Mouse (Mus musculus) forebrain, embryonic 15.5 days (tissue): ENCODE measurements at regions not wholly inside any gene's neighbourhood (a gene's known extent, or its start where the extent isn't known, plus 50 kb on each side); places are given as distances from the start of the nearest gene placed in this dataset.
A peak's percentile ranks its signal among the peaks of the same experiment; 100 is the strongest.
"Not testable (repeated sequence)": the region's sequence is repeated elsewhere in the genome, so short reads cannot be mapped to it uniquely, and the experiment has no call there.

Experiments used
- ATAC-seq: fragments of 200-750 bp; cut with Nextera tagmentation; replicated peaks from 2 replicates; pipeline ENCODE4 v1.8.0; 2017; ENCODE audit warnings: mild to moderate bottlenecking, moderate TSS enrichment, moderate library complexity
- H3K27ac ChIP-seq: fragments of 300-500 bp; sonication (generic); replicated peaks from 2 replicates; pipeline ENCODE4 v1.5.1; 2015; ENCODE audit warnings: mild to moderate bottlenecking, inconsistent platforms
- H3K27me3 ChIP-seq: fragments of 300-500 bp; sonication (generic); 2 replicates; pipeline ENCODE4 v1.6.1; 2015; ENCODE audit warnings: inconsistent platforms
- H3K36me3 ChIP-seq: fragments of 300-500 bp; sonication (generic); 2 replicates; pipeline ENCODE4 v1.6.1; 2015; ENCODE audit warnings: mild to moderate bottlenecking, inconsistent platforms
- H3K4me1 ChIP-seq: fragments of 300-500 bp; sonication (generic); 2 replicates; pipeline ENCODE4 v1.6.1; 2015; ENCODE audit warnings: inconsistent platforms
- H3K4me2 ChIP-seq: fragments of 300-500 bp; sonication (generic); replicated peaks from 2 replicates; pipeline ENCODE4 v1.6.1; 2015; ENCODE audit warnings: mild to moderate bottlenecking, inconsistent platforms
- H3K4me3 ChIP-seq: fragments of 300-500 bp; sonication (generic); 2 replicates; pipeline ENCODE4 v1.5.1; 2015; ENCODE audit warnings: mild to moderate bottlenecking, inconsistent platforms
- H3K9ac ChIP-seq: fragments of 300-500 bp; sonication (generic); replicated peaks from 2 replicates; pipeline ENCODE4 v1.6.1; 2015; ENCODE audit warnings: mild to moderate bottlenecking, inconsistent platforms
- H3K9me3 ChIP-seq: fragments of 300-500 bp; sonication (generic); 2 replicates; pipeline ENCODE4 v1.6.1; 2016; ENCODE audit warnings: inconsistent platforms
- WGBS: fragments of 180-500 bp; shearing (Covaris S2); methylation state at CpG from one replicate; pipeline ENCODE4 v1.1.7; 2015; ENCODE audit warnings: mixed read lengths; 5-methylcytosine and 5-hydroxymethylcytosine counted together

GRCm38 (mm10) chr13:115751271-115751670 lies 558.2 kb downstream of the Isl1 start:
- no peak for ATAC-seq
- WGBS: 88% methylated on average over 7 of the region's 7 CpGs
- Histone ChIP-seq H3K4me1 (no peaks in the 10 kb centered on the region), H3K9me3 (no peaks in the 10 kb centered on the region), H3K27me3 (no peaks in the 10 kb centered on the region), H3K4me2 (no peak overlapping the region), H3K27ac (no peak overlapping the region), H3K9ac (no peak overlapping the region), H3K4me3 (no peak overlapping the region), H3K36me3 (no peaks in the 10 kb centered on the region)

GRCm38 (mm10) chr13:115742080-115742479 lies 567.4 kb downstream of the Isl1 start:
- not testable (repeated sequence) for H3K9me3 ChIP-seq, H3K27me3 ChIP-seq, H3K36me3 ChIP-seq, H3K4me2 ChIP-seq, H3K27ac ChIP-seq, H3K4me1 ChIP-seq, ATAC-seq, H3K4me3 ChIP-seq, H3K9ac ChIP-seq
- WGBS: 83% methylated on average over 1 of the region's 1 CpGs

- Histone ChIP-seq H3K9ac (no peak overlapping the region), H3K9me3 (no peaks in the 10 kb centered on the region), H3K36me3 (no peaks in the 10 kb centered on the region), H3K4me2 (no peak overlapping the region), H3K27me3 (no peaks in the 10 kb centered on the region), H3K4me1 (no peaks in the 10 kb centered on the region), H3K4me3 (no peak overlapping the region), H3K27ac (no peak overlapping the region)
- 0 out of 2 replicates have a peak, but pooled peaks have one; percentile 32 for ATAC-seq
- 58% methylated on average over 5 of the region's 5 CpGs for WGBS
Observed at GRCm38 (mm10) chr13:115727986-115728385, 581.5 kb downstream of the Isl1 start.

GRCm38 (mm10) chr13:115725356-115725952 lies 584.0 kb downstream of the Isl1 start:
- no peaks in the 10 kb centered on the region for H3K4me1 ChIP-seq
- peak; percentile 73; the same call in 1 of the 2 replicates for ATAC-seq
- no peaks in the 10 kb centered on the region for H3K27me3 ChIP-seq
- no peak overlapping the region for H3K4me2 ChIP-seq
- H3K9me3 ChIP-seq: no peaks in the 10 kb centered on the region
- no peak overlapping the region for H3K4me3 ChIP-seq
- H3K9ac ChIP-seq: no peak overlapping the region
- 66% methylated on average over 5 of the region's 5 CpGs for WGBS
- H3K27ac ChIP-seq: no peak overlapping the region
- no peaks in the 10 kb centered on the region for H3K36me3 ChIP-seq

GRCm38 (mm10) chr13:115719276-115719675 lies 590.2 kb downstream of the Isl1 start:
- Histone ChIP-seq H3K4me3 (no peak overlapping the region), H3K9me3 (no peaks in the 10 kb centered on the region), H3K36me3 (no peaks in the 10 kb centered on the region), H3K4me1 (no peaks in the 10 kb centered on the region), H3K4me2 (no peak overlapping the region), H3K27me3 (no peaks in the 10 kb centered on the region), H3K9ac (no peak overlapping the region), H3K27ac (no peak overlapping the region)
- 87% methylated on average over 2 of the region's 2 CpGs for WGBS
- ATAC-seq: no peak

- H3K27me3 ChIP-seq: no peaks in the 10 kb centered on the region
- H3K4me2 ChIP-seq: no peak overlapping the region
- no peak overlapping the region for H3K9ac ChIP-seq
- 80% methylated on average over 5 of the region's 5 CpGs for WGBS
- H3K36me3 ChIP-seq: no peaks in the 10 kb centered on the region
- no peak overlapping the region for H3K27ac ChIP-seq
- H3K4me3 ChIP-seq: no peak overlapping the region
- no peaks in the 10 kb centered on the region for H3K4me1 ChIP-seq
- ATAC-seq: no peak
- H3K9me3 ChIP-seq: no peaks in the 10 kb centered on the region
Observed at GRCm38 (mm10) chr13:115718859-115719258, 590.6 kb downstream of the Isl1 start.

- H3K4me1 ChIP-seq: no peaks in the 10 kb centered on the region
- H3K9ac ChIP-seq: no peak overlapping the region
- no peak overlapping the region for H3K4me2 ChIP-seq
- WGBS: 58% methylated on average over 2 of the region's 2 CpGs
- no peaks in the 10 kb centered on the region for H3K36me3 ChIP-seq
- H3K27me3 ChIP-seq: no peaks in the 10 kb centered on the region
- H3K4me3 ChIP-seq: no peak overlapping the region
- ATAC-seq: no peak
- no peak overlapping the region for H3K27ac ChIP-seq
- no peaks in the 10 kb centered on the region for H3K9me3 ChIP-seq
Observed at GRCm38 (mm10) chr13:115696197-115696596, 594.4 kb upstream of the Itga1 start.

GRCm38 (mm10) chr13:115687426-115687825 lies 585.7 kb upstream of the Itga1 start:
- no peak overlapping the region for H3K9ac ChIP-seq
- H3K4me3 ChIP-seq: no peak overlapping the region
- no peaks in the 10 kb centered on the region for H3K9me3 ChIP-seq
- H3K36me3 ChIP-seq: no peaks in the 10 kb centered on the region
- H3K27ac ChIP-seq: no peak overlapping the region
- H3K4me2 ChIP-seq: no peak overlapping the region
- peaks cover 5% of the 10 kb centered on the region; the same call in 1 of the 2 replicates for H3K27me3 ChIP-seq
- H3K4me1 ChIP-seq: peaks cover 5% of the 10 kb centered on the region; the same call in 1 of the 2 replicates
- WGBS: 2% methylated on average over 4 of the region's 4 CpGs
- peak; percentile 89 for ATAC-seq

GRCm38 (mm10) chr13:115679591-115679990 lies 577.8 kb upstream of the Itga1 start:
- WGBS: 44% methylated on average over 6 of the region's 6 CpGs
- H3K36me3 ChIP-seq: no peaks in the 10 kb centered on the region
- ATAC-seq: 0 out of 2 replicates have a peak, but pooled peaks have one; percentile 53

GRCm38 (mm10) chr13:115676836-115677235 lies 575.1 kb upstream of the Itga1 start:
- H3K27me3 ChIP-seq: peaks cover 25% of the 10 kb centered on the region
- H3K4me2 ChIP-seq: no peak overlapping the region
- peaks cover 14% of the 10 kb centered on the region for H3K4me1 ChIP-seq
- WGBS: 15% methylated on average over 5 of the region's 5 CpGs
- no peak overlapping the region for H3K9ac ChIP-seq
- H3K36me3 ChIP-seq: no peaks in the 10 kb centered on the region
- no peak for ATAC-seq
- no peak overlapping the region for H3K27ac ChIP-seq
- no peaks in the 10 kb centered on the region for H3K9me3 ChIP-seq
- no peak overlapping the region for H3K4me3 ChIP-seq

More at GRCm38 (mm10) chr13:115679591-115679990, 577.8 kb upstream of the Itga1 start:
- no peak overlapping the region for H3K4me3 ChIP-seq
- no peak overlapping the region for H3K27ac ChIP-seq
- no peak overlapping the region for H3K9ac ChIP-seq
- H3K9me3 ChIP-seq: no peaks in the 10 kb centered on the region
- 0 out of 2 replicates have a peak, but pooled peaks cover 5% of the 10 kb centered on the region for H3K4me1 ChIP-seq
- peaks cover 30% of the 10 kb centered on the region for H3K27me3 ChIP-seq
- no peak overlapping the region for H3K4me2 ChIP-seq

GRCm38 (mm10) chr13:115673729-115674128 lies 572.0 kb upstream of the Itga1 start:
- H3K4me1 ChIP-seq: peaks cover 14% of the 10 kb centered on the region
- H3K36me3 ChIP-seq: no peaks in the 10 kb centered on the region
- no peak overlapping the region for H3K4me2 ChIP-seq
- no peaks in the 10 kb centered on the region for H3K9me3 ChIP-seq
- H3K4me3 ChIP-seq: no peak overlapping the region
- ATAC-seq: peak; percentile 68
- 3% methylated on average over 5 of the region's 5 CpGs for WGBS
- H3K27ac ChIP-seq: no peak overlapping the region
- no peak overlapping the region for H3K9ac ChIP-seq
- peaks cover 7% of the 10 kb centered on the region for H3K27me3 ChIP-seq

- Histone ChIP-seq H3K36me3 (no peaks in the 10 kb centered on the region), H3K4me3 (no peak overlapping the region), H3K4me2 (no peak overlapping the region), H3K9me3 (no peaks in the 10 kb centered on the region), H3K9ac (no peak overlapping the region), H3K27ac (no peak overlapping the region), H3K4me1 (peaks cover 10% of the 10 kb centered on the region), H3K27me3 (no peaks in the 10 kb centered on the region; the same call in 1 of the 2 replicates)
- ATAC-seq: no peak
- 89% methylated on average over 7 of the region's 7 CpGs for WGBS
Observed at GRCm38 (mm10) chr13:115671685-115672084, 569.9 kb upstream of the Itga1 start.

- H3K4me1 ChIP-seq: peaks cover 9% of the 10 kb centered on the region
- no peak overlapping the region for H3K9ac ChIP-seq
- WGBS: 69% methylated on average over 3 of the region's 3 CpGs
- no peak overlapping the region for H3K4me3 ChIP-seq
- H3K27me3 ChIP-seq: no peaks in the 10 kb centered on the region; the same call in 1 of the 2 replicates
- H3K4me2 ChIP-seq: no peak overlapping the region
- no peaks in the 10 kb centered on the region for H3K36me3 ChIP-seq
- no peak overlapping the region for H3K27ac ChIP-seq
- no peak for ATAC-seq
- H3K9me3 ChIP-seq: no peaks in the 10 kb centered on the region
Observed at GRCm38 (mm10) chr13:115669516-115669915, 567.8 kb upstream of the Itga1 start.
